ENCODE assay signal across 22 mouse cellular contexts in the genomic region with DNA sequence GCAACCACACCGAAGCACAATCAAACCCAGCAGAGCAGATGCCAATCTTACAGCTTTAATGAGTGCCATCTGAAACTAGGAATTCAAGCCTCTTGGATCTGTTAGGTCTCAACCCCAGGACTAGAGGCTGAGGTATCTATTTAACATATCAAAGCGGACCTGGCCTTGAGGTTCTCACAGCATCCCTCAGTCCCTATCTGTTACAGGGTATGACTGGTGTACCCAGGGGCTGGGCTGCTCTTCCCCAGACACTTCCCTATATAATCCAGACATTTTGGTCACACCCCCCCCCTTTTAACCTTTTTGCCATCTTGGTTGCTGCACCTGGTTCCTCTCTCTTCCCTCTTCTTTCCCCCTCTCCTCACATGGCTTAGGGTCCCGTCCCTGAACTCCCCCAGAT. TPM values are rescaled to one million over a fixed set of nuclear protein-coding genes. Genes with fewer than 3 reads are reported as not detected.
DNase-seq lines count a peak whose midpoint lies in the region; ATAC-seq and TF ChIP-seq lines count a peak whose summit lies in the region.
"Had no signal": no experiment of that assay in that cellular context is flagged by ENCODE, and none has a peak within 500 bp of the region (broad histone marks: within the 10 kb centered on the region; RNA-seq: fewer than 3 reads in every experiment).

No protein-coding gene starts in this region.

- no peak overlapping the region for H3K9ac ChIP-seq in hindbrain, embryonic 11.5 days (ENCODE audit: low read depth, low read length)
- H3K9ac ChIP-seq in midbrain, embryonic 12.5 days (replicated peaks): no peak overlapping the region
- H3K9ac ChIP-seq in midbrain, postnatal 0 days (replicated peaks; ENCODE audit: low read length, poor library complexity, severe bottlenecking): no peak overlapping the region
- H3K9ac ChIP-seq in midbrain, embryonic 15.5 days: no peak overlapping the region
- H3K9ac ChIP-seq: forebrain, embryonic 15.5 days; heart, embryonic 13.5 days; hindbrain, embryonic 15.5 days had no signal

- no peaks in the 10 kb centered on the region for H3K9me3 ChIP-seq in hindbrain, embryonic 11.5 days (ENCODE audit: control insufficient read depth, low read length)
- no peaks in the 10 kb centered on the region for H3K9me3 ChIP-seq in hindbrain, embryonic 10.5 days
- H3K9me3 ChIP-seq in midbrain, embryonic 12.5 days: no peaks in the 10 kb centered on the region
- H3K9me3 ChIP-seq in midbrain, postnatal 0 days (ENCODE audit: low read length): no peaks in the 10 kb centered on the region
- H3K9me3 ChIP-seq in midbrain, embryonic 15.5 days: no peaks in the 10 kb centered on the region
- H3K9me3 ChIP-seq: forebrain, embryonic 15.5 days; heart, embryonic 13.5 days; hindbrain, embryonic 15.5 days had no signal

- no peak for TF ChIP-seq CTCF in midbrain, postnatal 0 days (IDR thresholded peaks at IDR 0.05)

- H3K4me2 ChIP-seq in hindbrain, embryonic 11.5 days (replicated peaks; ENCODE audit: low read depth, low read length): no peak overlapping the region
- H3K4me2 ChIP-seq in midbrain, embryonic 12.5 days (replicated peaks): no peak overlapping the region
- H3K4me2 ChIP-seq in midbrain, postnatal 0 days (ENCODE audit: low read depth, low read length, poor library complexity, severe bottlenecking): no peak overlapping the region
- no peak overlapping the region for H3K4me2 ChIP-seq in midbrain, embryonic 15.5 days
- H3K4me2 ChIP-seq: forebrain, embryonic 15.5 days; heart, embryonic 13.5 days; hindbrain, embryonic 15.5 days had no signal

- WGBS in hindbrain, embryonic 11.5 days: 82% methylated on average over 3 of the region's 3 CpGs
- WGBS in hindbrain, embryonic 10.5 days: 72% methylated on average over 3 of the region's 3 CpGs
- 78% methylated on average over 3 of the region's 3 CpGs for WGBS in midbrain, embryonic 12.5 days
- WGBS in midbrain, postnatal 0 days: 74% methylated on average over 3 of the region's 3 CpGs
- 73% methylated on average over 3 of the region's 3 CpGs for WGBS in midbrain, embryonic 15.5 days

- DNase-seq in hindbrain, embryonic 11.5 days (ENCODE audit: low spot score): no peak
- DNase-seq in hindbrain, embryonic 10.5 days (ENCODE audit: low spot score): no peak
- DNase-seq in midbrain, postnatal 0 days (ENCODE audit: low spot score): no peak
- DNase-seq in ES-CJ7 (ENCODE audit: low read depth, low spot score): peak; percentile 32
- no peak for DNase-seq in adrenal gland, postnatal 14 days
- DNase-seq: heart, adult 11 months had no signal

- no peak overlapping the region for H3K27ac ChIP-seq in hindbrain, embryonic 11.5 days (ENCODE audit: low read depth, low read length)
- no peak overlapping the region for H3K27ac ChIP-seq in hindbrain, embryonic 10.5 days
- H3K27ac ChIP-seq in midbrain, embryonic 12.5 days (replicated peaks): no peak overlapping the region
- no peak overlapping the region for H3K27ac ChIP-seq in midbrain, postnatal 0 days (ENCODE audit: low read depth, low read length)
- no peak overlapping the region for H3K27ac ChIP-seq in midbrain, embryonic 15.5 days
- H3K27ac ChIP-seq: forebrain, embryonic 15.5 days; heart, embryonic 13.5 days; hindbrain, embryonic 15.5 days had no signal

- H3K36me3 ChIP-seq in hindbrain, embryonic 11.5 days (ENCODE audit: control insufficient read depth, insufficient read depth, low read length): no peaks in the 10 kb centered on the region
- no peaks in the 10 kb centered on the region for H3K36me3 ChIP-seq in hindbrain, embryonic 10.5 days
- no peaks in the 10 kb centered on the region for H3K36me3 ChIP-seq in midbrain, embryonic 12.5 days
- H3K36me3 ChIP-seq in midbrain, postnatal 0 days (ENCODE audit: insufficient read depth, low read length): no peaks in the 10 kb centered on the region
- H3K36me3 ChIP-seq in midbrain, embryonic 15.5 days (replicated peaks): no peaks in the 10 kb centered on the region
- H3K36me3 ChIP-seq: forebrain, embryonic 15.5 days; heart, embryonic 13.5 days; hindbrain, embryonic 15.5 days had no signal

- peak; percentile 51; the same call in 1 of the 2 replicates for ATAC-seq in hindbrain, embryonic 11.5 days (ENCODE audit: low FRiP score)
- 0 out of 2 replicates have a peak, but pooled peaks have one; percentile 27 for ATAC-seq in midbrain, embryonic 12.5 days (ENCODE audit: low FRiP score, low read depth)
- ATAC-seq in midbrain, postnatal 0 days (ENCODE audit: low FRiP score): no peak
- peak; percentile 63 for ATAC-seq in midbrain, embryonic 15.5 days (replicated peaks)

- H3K27me3 ChIP-seq in hindbrain, embryonic 11.5 days (ENCODE audit: control insufficient read depth, insufficient read depth, low read length): no peaks in the 10 kb centered on the region
- H3K27me3 ChIP-seq in hindbrain, embryonic 10.5 days (ENCODE audit: insufficient read depth, poor library complexity, severe bottlenecking): no peaks in the 10 kb centered on the region
- no peaks in the 10 kb centered on the region for H3K27me3 ChIP-seq in midbrain, embryonic 12.5 days
- no peaks in the 10 kb centered on the region for H3K27me3 ChIP-seq in midbrain, postnatal 0 days (ENCODE audit: insufficient read depth, low read length)
- no peaks in the 10 kb centered on the region for H3K27me3 ChIP-seq in midbrain, embryonic 15.5 days (replicated peaks)
- H3K27me3 ChIP-seq: forebrain, embryonic 15.5 days; hindbrain, embryonic 15.5 days had no signal

- H3K4me1 ChIP-seq in hindbrain, embryonic 11.5 days (replicated peaks; ENCODE audit: control insufficient read depth, insufficient read depth, low read length): no peaks in the 10 kb centered on the region
- H3K4me1 ChIP-seq in hindbrain, embryonic 10.5 days (replicated peaks): no peaks in the 10 kb centered on the region
- H3K4me1 ChIP-seq in midbrain, embryonic 12.5 days: no peaks in the 10 kb centered on the region
- no peaks in the 10 kb centered on the region for H3K4me1 ChIP-seq in midbrain, postnatal 0 days (ENCODE audit: insufficient read depth, low read length)
- H3K4me1 ChIP-seq in midbrain, embryonic 15.5 days: no peaks in the 10 kb centered on the region
- H3K4me1 ChIP-seq: forebrain, embryonic 15.5 days; heart, embryonic 13.5 days; hindbrain, embryonic 15.5 days had no signal

- H3K4me3 ChIP-seq in hindbrain, embryonic 11.5 days (ENCODE audit: low read depth, low read length): no peak overlapping the region
- no peak overlapping the region for H3K4me3 ChIP-seq in hindbrain, embryonic 10.5 days
- no peak overlapping the region for H3K4me3 ChIP-seq in midbrain, embryonic 12.5 days
- H3K4me3 ChIP-seq in midbrain, postnatal 0 days (ENCODE audit: low read depth, low read length): no peak overlapping the region
- no peak overlapping the region for H3K4me3 ChIP-seq in midbrain, embryonic 15.5 days
- H3K4me3 ChIP-seq: forebrain, embryonic 15.5 days; heart, embryonic 13.5 days; hindbrain, embryonic 15.5 days had no signal

RNA-seq across cellular contexts. Expression of gene Klk4, which starts 7.3 kb away (rescaled TPM):
- polyA plus RNA-seq in hindbrain, embryonic 11.5 days (2014; fragmentation: Nextera tagmentation; extraction: Ambion mirVana): 0.20 TPM in 1 of 2 replicates, not detected in the other
- polyA plus RNA-seq in hindbrain, embryonic 10.5 days (2016; fragmentation: Nextera tagmentation; extraction: Ambion mirVana): 0.41 TPM in 1 of 2 replicates, not detected in the other
- polyA plus RNA-seq in midbrain, embryonic 12.5 days (2016; fragmentation: Nextera tagmentation; extraction: Ambion mirVana): not detected in 2 replicates
- 0.16 TPM in 1 of 2 replicates, not detected in the other for total RNA-seq in midbrain, postnatal 0 days (2014; rRNA removed)
- not detected in 2 replicates for polyA plus RNA-seq in midbrain, postnatal 0 days (2015; fragmentation: Nextera tagmentation; extraction: Ambion mirVana)
- 0.18 TPM in 1 of 2 replicates, not detected in the other for polyA plus RNA-seq in midbrain, embryonic 15.5 days (2015; fragmentation: Nextera tagmentation; extraction: Ambion mirVana)
- total RNA-seq in adrenal gland, postnatal 14 days (2021): not detected in 2 replicates
- total RNA-seq: adrenal gland, adult 2 months; adrenal gland, postnatal 36 days; gastrocnemius, adult 8-10 months; gastrocnemius, postnatal 36 days; heart, postnatal 36 days had no signal
- polyA plus RNA-seq: adrenal gland, adult 2 months; C2C12; cerebellum, adult 2 months; forebrain, embryonic 11.5 days; heart, embryonic 13.5 days; heart, postnatal 0 days; intestine, embryonic 14.5 days; Patski had no signal

RNA-seq across cellular contexts. Expression of gene Klk5, which starts 31.9 kb away (rescaled TPM):
- 0.31 and 0.39 TPM in 2 replicates for polyA plus RNA-seq in hindbrain, embryonic 11.5 days (2014; fragmentation: Nextera tagmentation; extraction: Ambion mirVana)
- polyA plus RNA-seq in hindbrain, embryonic 10.5 days (2016; fragmentation: Nextera tagmentation; extraction: Ambion mirVana): 0.12 TPM in 1 of 2 replicates, not detected in the other
- 0.18 and 0.33 TPM in 2 replicates for polyA plus RNA-seq in midbrain, embryonic 12.5 days (2016; fragmentation: Nextera tagmentation; extraction: Ambion mirVana)
- total RNA-seq in midbrain, postnatal 0 days (2014; rRNA removed): not detected in 2 replicates
- not detected in 2 replicates for polyA plus RNA-seq in midbrain, postnatal 0 days (2015; fragmentation: Nextera tagmentation; extraction: Ambion mirVana)
- not detected in 2 replicates for polyA plus RNA-seq in midbrain, embryonic 15.5 days (2015; fragmentation: Nextera tagmentation; extraction: Ambion mirVana)
- total RNA-seq in adrenal gland, postnatal 14 days (2021): not detected in 2 replicates
- total RNA-seq: adrenal gland, adult 2 months; adrenal gland, postnatal 36 days; gastrocnemius, adult 8-10 months; gastrocnemius, postnatal 36 days; heart, postnatal 36 days had no signal
- polyA plus RNA-seq: adrenal gland, adult 2 months; C2C12; cerebellum, adult 2 months; forebrain, embryonic 15.5 days; heart, embryonic 13.5 days; heart, postnatal 0 days; hindbrain, embryonic 15.5 days; intestine, embryonic 14.5 days; Patski had no signal

RNA-seq across cellular contexts. Expression of gene Klk6, which starts 49.4 kb away (rescaled TPM):
- not detected in 2 replicates for polyA plus RNA-seq in hindbrain, embryonic 11.5 days (2014; fragmentation: Nextera tagmentation; extraction: Ambion mirVana)
- not detected in 2 replicates for polyA plus RNA-seq in hindbrain, embryonic 10.5 days (2016; fragmentation: Nextera tagmentation; extraction: Ambion mirVana)
- polyA plus RNA-seq in midbrain, embryonic 12.5 days (2016; fragmentation: Nextera tagmentation; extraction: Ambion mirVana): not detected in 2 replicates
- not detected in 2 replicates for total RNA-seq in midbrain, postnatal 0 days (2014; rRNA removed)
- polyA plus RNA-seq in midbrain, postnatal 0 days (2015; fragmentation: Nextera tagmentation; extraction: Ambion mirVana): not detected in 2 replicates
- not detected in 2 replicates for polyA plus RNA-seq in midbrain, embryonic 15.5 days (2015; fragmentation: Nextera tagmentation; extraction: Ambion mirVana)
- total RNA-seq in adrenal gland, postnatal 14 days (2021): not detected in 2 replicates
- total RNA-seq: adrenal gland, adult 2 months; adrenal gland, postnatal 36 days; gastrocnemius, adult 8-10 months; gastrocnemius, postnatal 36 days; heart, postnatal 36 days had no signal
- polyA plus RNA-seq: adrenal gland, adult 2 months; forebrain, embryonic 11.5 days; forebrain, embryonic 15.5 days; heart, embryonic 13.5 days; heart, postnatal 0 days; hindbrain, embryonic 15.5 days; Patski had no signal

RNA-seq across cellular contexts. Expression of gene Klk15, which starts 59.9 kb away (rescaled TPM):
- polyA plus RNA-seq in hindbrain, embryonic 11.5 days (2014; fragmentation: Nextera tagmentation; extraction: Ambion mirVana): not detected in 2 replicates
- polyA plus RNA-seq in hindbrain, embryonic 10.5 days (2016; fragmentation: Nextera tagmentation; extraction: Ambion mirVana): not detected in 2 replicates
- not detected in 2 replicates for polyA plus RNA-seq in midbrain, embryonic 12.5 days (2016; fragmentation: Nextera tagmentation; extraction: Ambion mirVana)
- total RNA-seq in midbrain, postnatal 0 days (2014; rRNA removed): not detected in 2 replicates
- polyA plus RNA-seq in midbrain, postnatal 0 days (2015; fragmentation: Nextera tagmentation; extraction: Ambion mirVana): not detected in 2 replicates
- polyA plus RNA-seq in midbrain, embryonic 15.5 days (2015; fragmentation: Nextera tagmentation; extraction: Ambion mirVana): not detected in 2 replicates
- not detected in 2 replicates for total RNA-seq in adrenal gland, postnatal 14 days (2021)
- total RNA-seq: adrenal gland, adult 2 months; adrenal gland, postnatal 36 days; gastrocnemius, adult 8-10 months; gastrocnemius, postnatal 36 days; heart, postnatal 36 days had no signal
- polyA plus RNA-seq: adrenal gland, adult 2 months; C2C12; cerebellum, adult 2 months; forebrain, embryonic 11.5 days; forebrain, embryonic 15.5 days; heart, embryonic 13.5 days; heart, postnatal 0 days; hindbrain, embryonic 15.5 days; intestine, embryonic 14.5 days; Patski had no signal
